Mouse (Mus musculus): ENCODE results near the gene Zbtb45. TPM values are rescaled to one million over a fixed set of nuclear protein-coding genes. Genes with fewer than 3 reads are reported as not detected.

Zbtb45 gene
- polyA plus RNA-seq, 1 experiment, result 7.7 TPM

- Histone ChIP-seq H3K4me1 (ENCODE audit: control insufficient read depth) (peaks cover 64% of the 10 kb centered on the region), H3K36me3 (ENCODE audit: control insufficient read depth) (peaks cover 47% of the 10 kb centered on the region), H3K9me3 (ENCODE audit: control insufficient read depth, low read length) (no peaks in the 10 kb centered on the region), H3K27me3 (ENCODE audit: control insufficient read depth) (peaks cover 15% of the 10 kb centered on the region), H3K4me3 (replicated peaks) (peak overlapping the region; percentile 85)
- TF ChIP-seq TAL1 (IDR thresholded peaks at IDR 0.05; ENCODE audit: low read length), result no peak
- no peak for TF ChIP-seq GATA1 (IDR thresholded peaks at IDR 0.05; ENCODE audit: low read length)
Observed at GRCm38 (mm10) chr7:13036806-13037205, 27.0 kb upstream of the Zbtb45 start.

- peaks cover 64% of the 10 kb centered on the region for H3K4me1 ChIP-seq (ENCODE audit: control insufficient read depth)
- H3K27me3 ChIP-seq (ENCODE audit: control insufficient read depth), result peaks cover under 1% of the 10 kb centered on the region; the same call in 1 of the 2 replicates
- peaks cover 59% of the 10 kb centered on the region for H3K36me3 ChIP-seq (ENCODE audit: control insufficient read depth)
- no peaks in the 10 kb centered on the region for H3K9me3 ChIP-seq (ENCODE audit: control insufficient read depth, low read length)
- TF ChIP-seq GATA1 (IDR thresholded peaks at IDR 0.05; ENCODE audit: low read length) (no peak), TAL1 (IDR thresholded peaks at IDR 0.05; ENCODE audit: low read length) (no peak)
- H3K4me3 ChIP-seq (replicated peaks), result peak overlapping the region; percentile 80
Observed at GRCm38 (mm10) chr7:13035211-13035855, 25.5 kb upstream of the Zbtb45 start.

- Histone ChIP-seq H3K27me3 (ENCODE audit: control insufficient read depth) (no peaks in the 10 kb centered on the region), H3K36me3 (ENCODE audit: control insufficient read depth) (peaks cover 69% of the 10 kb centered on the region), H3K9me3 (ENCODE audit: control insufficient read depth, low read length) (no peaks in the 10 kb centered on the region), H3K4me1 (ENCODE audit: control insufficient read depth) (peaks cover 62% of the 10 kb centered on the region), H3K4me3 (replicated peaks) (peak within 1 kb of the TSS; percentile 80)
- TF ChIP-seq GATA1 (IDR thresholded peaks at IDR 0.05; ENCODE audit: low read length), result no peak
- TF ChIP-seq TAL1 (IDR thresholded peaks at IDR 0.05; ENCODE audit: low read length), result no peak
Observed at GRCm38 (mm10) chr7:13034148-13034977, 24.5 kb upstream of the Zbtb45 start, which contains the start of gene Chmp2a. Gene Chmp2a, minus strand, starts transcription at chr7:13034807.

GRCm38 (mm10) chr7:13033451-13034147, 23.8 kb upstream of the Zbtb45 start:
- Histone ChIP-seq H3K9me3 (ENCODE audit: control insufficient read depth, low read length) (no peaks in the 10 kb centered on the region), H3K27me3 (ENCODE audit: control insufficient read depth) (no peaks in the 10 kb centered on the region), H3K36me3 (ENCODE audit: control insufficient read depth) (peaks cover 77% of the 10 kb centered on the region), H3K4me3 (replicated peaks) (peak overlapping the region; percentile 80), H3K4me1 (ENCODE audit: control insufficient read depth) (peaks cover 54% of the 10 kb centered on the region)
- no peak for TF ChIP-seq GATA1 (IDR thresholded peaks at IDR 0.05; ENCODE audit: low read length)
- no peak for TF ChIP-seq TAL1 (IDR thresholded peaks at IDR 0.05; ENCODE audit: low read length)

- Histone ChIP-seq H3K9me3 (ENCODE audit: control insufficient read depth, low read length) (no peaks in the 10 kb centered on the region), H3K36me3 (ENCODE audit: control insufficient read depth) (peaks cover 87% of the 10 kb centered on the region), H3K27me3 (ENCODE audit: control insufficient read depth) (no peaks in the 10 kb centered on the region), H3K4me3 (replicated peaks) (no peak overlapping the region), H3K4me1 (ENCODE audit: control insufficient read depth) (peaks cover 51% of the 10 kb centered on the region)
- TF ChIP-seq GATA1 (IDR thresholded peaks at IDR 0.05; ENCODE audit: low read length) (no peak), TAL1 (IDR thresholded peaks at IDR 0.05; ENCODE audit: low read length) (no peak)
Observed at GRCm38 (mm10) chr7:13032541-13032940, 22.7 kb upstream of the Zbtb45 start.

GRCm38 (mm10) chr7:13031983-13032382, 22.1 kb upstream of the Zbtb45 start:
- Histone ChIP-seq H3K9me3 (ENCODE audit: control insufficient read depth, low read length) (no peaks in the 10 kb centered on the region), H3K4me3 (replicated peaks) (no peak overlapping the region), H3K4me1 (ENCODE audit: control insufficient read depth) (peaks cover 49% of the 10 kb centered on the region), H3K27me3 (ENCODE audit: control insufficient read depth) (no peaks in the 10 kb centered on the region), H3K36me3 (ENCODE audit: control insufficient read depth) (peaks cover 93% of the 10 kb centered on the region)
- TF ChIP-seq GATA1 (IDR thresholded peaks at IDR 0.05; ENCODE audit: low read length), result no peak

GRCm38 (mm10) chr7:13031069-13031468, 21.2 kb upstream of the Zbtb45 start:
- H3K36me3 ChIP-seq (ENCODE audit: control insufficient read depth), result peaks cover 95% of the 10 kb centered on the region
- H3K9me3 ChIP-seq (ENCODE audit: control insufficient read depth, low read length), result no peaks in the 10 kb centered on the region
- H3K27me3 ChIP-seq (ENCODE audit: control insufficient read depth), result no peaks in the 10 kb centered on the region
- H3K4me3 ChIP-seq (replicated peaks), result no peak overlapping the region
- TF ChIP-seq GATA1 (IDR thresholded peaks at IDR 0.05; ENCODE audit: low read length) (no peak), TAL1 (IDR thresholded peaks at IDR 0.05; ENCODE audit: low read length) (no peak)
- peaks cover 47% of the 10 kb centered on the region for H3K4me1 ChIP-seq (ENCODE audit: control insufficient read depth)

GRCm38 (mm10) chr7:13028986-13029385, 19.2 kb upstream of the Zbtb45 start:
- H3K27me3 ChIP-seq (ENCODE audit: control insufficient read depth), result no peaks in the 10 kb centered on the region
- TF ChIP-seq TAL1 (IDR thresholded peaks at IDR 0.05; ENCODE audit: low read length) (no peak), GATA1 (IDR thresholded peaks at IDR 0.05; ENCODE audit: low read length) (no peak)
- H3K4me1 ChIP-seq (ENCODE audit: control insufficient read depth), result peaks cover 43% of the 10 kb centered on the region
- H3K9me3 ChIP-seq (ENCODE audit: control insufficient read depth, low read length), result no peaks in the 10 kb centered on the region
- H3K4me3 ChIP-seq (replicated peaks), result no peak overlapping the region
- peaks cover 90% of the 10 kb centered on the region for H3K36me3 ChIP-seq (ENCODE audit: control insufficient read depth)
